Mouse (Mus musculus): ENCODE data around the gene H2afy2. TPM values are rescaled to one million over a fixed set of nuclear protein-coding genes. Genes with fewer than 3 reads are reported as not detected.

Gene H2afy2
- polyA plus RNA-seq, 1 experiment from 2014 or later: 23.9 TPM

DNA sequence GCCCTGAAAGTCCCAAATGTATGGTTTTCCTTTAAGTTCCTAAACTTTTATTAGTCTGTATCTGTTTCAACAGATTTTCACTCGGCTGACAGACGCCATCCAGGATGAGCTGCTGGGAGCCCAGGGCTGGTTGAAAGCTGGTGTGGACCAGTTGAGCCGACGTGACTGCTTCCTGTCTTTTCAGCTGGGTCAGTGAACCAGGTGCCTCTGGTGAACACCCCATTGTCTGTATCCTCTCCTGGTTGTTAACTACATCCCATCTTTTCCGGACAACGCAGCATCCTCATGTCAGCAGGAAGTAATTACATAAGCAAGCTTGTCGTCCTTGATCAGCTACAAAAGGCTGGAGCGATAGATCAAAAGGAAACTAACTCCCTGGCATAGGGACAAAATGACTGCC lies 9.1 kb upstream of the H2afy2 start:
- 48% methylated on average over 8 of the region's 8 CpGs for WGBS
- no peak overlapping the region for H3K4me2 ChIP-seq (replicated peaks; ENCODE audit: low read depth, low read length)
- no peaks in the 10 kb centered on the region for H3K36me3 ChIP-seq (ENCODE audit: insufficient read depth, low read length)
- no peaks in the 10 kb centered on the region for H3K27me3 ChIP-seq (replicated peaks; ENCODE audit: insufficient read depth, low read length)
- no peak overlapping the region for H3K4me3 ChIP-seq (ENCODE audit: low read depth, low read length)
- H3K27ac ChIP-seq (ENCODE audit: low read length): no peak overlapping the region
- no peak for ATAC-seq
- no peak overlapping the region for H3K9ac ChIP-seq (replicated peaks; ENCODE audit: low read depth)
- DNase-seq (ENCODE audit: low spot score): no peak
- no peaks in the 10 kb centered on the region for H3K9me3 ChIP-seq (ENCODE audit: low read length)
- TF ChIP-seq CTCF (IDR thresholded peaks at IDR 0.05) (no peak), EP300 (IDR thresholded peaks at IDR 0.05) (no peak)
- H3K4me1 ChIP-seq (ENCODE audit: insufficient read depth, low read depth, low read length): no peaks in the 10 kb centered on the region

DNA sequence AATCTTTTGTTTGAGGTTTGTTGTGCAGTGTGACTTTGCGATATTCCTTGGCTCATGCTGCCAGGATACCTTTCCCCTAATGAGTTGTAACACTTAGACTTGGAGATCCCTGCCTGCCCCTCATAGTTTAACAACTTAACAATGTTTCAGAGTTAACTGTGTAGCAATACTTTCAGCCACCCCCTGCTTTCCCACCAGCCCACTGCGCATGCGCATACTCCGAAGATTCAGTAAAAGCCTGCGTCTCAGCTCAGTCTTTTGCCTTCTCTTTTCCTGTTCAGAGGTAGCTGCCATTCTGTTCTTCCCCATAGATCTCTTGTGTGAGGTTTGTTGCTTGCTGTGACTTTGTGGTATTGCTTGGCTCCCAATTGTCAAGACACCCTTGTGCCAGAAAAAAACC lies 4.6 kb upstream of the H2afy2 start:
- Histone ChIP-seq H3K9ac (replicated peaks; ENCODE audit: low read depth) (no peak overlapping the region), H3K27ac (ENCODE audit: low read length) (no peak overlapping the region), H3K27me3 (replicated peaks; ENCODE audit: insufficient read depth, low read length) (no peaks in the 10 kb centered on the region), H3K4me2 (replicated peaks; ENCODE audit: low read depth, low read length) (no peak overlapping the region), H3K9me3 (ENCODE audit: low read length) (no peaks in the 10 kb centered on the region), H3K36me3 (ENCODE audit: insufficient read depth, low read length) (no peaks in the 10 kb centered on the region), H3K4me1 (ENCODE audit: insufficient read depth, low read depth, low read length) (no peaks in the 10 kb centered on the region), H3K4me3 (ENCODE audit: low read depth, low read length) (no peak overlapping the region)
- over 99% methylated on average over 5 of the region's 5 CpGs for WGBS
- ATAC-seq: no peak
- no peak for DNase-seq (ENCODE audit: low spot score)
- no peak for TF ChIP-seq EP300 (IDR thresholded peaks at IDR 0.05)
- no peak for TF ChIP-seq CTCF (IDR thresholded peaks at IDR 0.05)

DNA sequence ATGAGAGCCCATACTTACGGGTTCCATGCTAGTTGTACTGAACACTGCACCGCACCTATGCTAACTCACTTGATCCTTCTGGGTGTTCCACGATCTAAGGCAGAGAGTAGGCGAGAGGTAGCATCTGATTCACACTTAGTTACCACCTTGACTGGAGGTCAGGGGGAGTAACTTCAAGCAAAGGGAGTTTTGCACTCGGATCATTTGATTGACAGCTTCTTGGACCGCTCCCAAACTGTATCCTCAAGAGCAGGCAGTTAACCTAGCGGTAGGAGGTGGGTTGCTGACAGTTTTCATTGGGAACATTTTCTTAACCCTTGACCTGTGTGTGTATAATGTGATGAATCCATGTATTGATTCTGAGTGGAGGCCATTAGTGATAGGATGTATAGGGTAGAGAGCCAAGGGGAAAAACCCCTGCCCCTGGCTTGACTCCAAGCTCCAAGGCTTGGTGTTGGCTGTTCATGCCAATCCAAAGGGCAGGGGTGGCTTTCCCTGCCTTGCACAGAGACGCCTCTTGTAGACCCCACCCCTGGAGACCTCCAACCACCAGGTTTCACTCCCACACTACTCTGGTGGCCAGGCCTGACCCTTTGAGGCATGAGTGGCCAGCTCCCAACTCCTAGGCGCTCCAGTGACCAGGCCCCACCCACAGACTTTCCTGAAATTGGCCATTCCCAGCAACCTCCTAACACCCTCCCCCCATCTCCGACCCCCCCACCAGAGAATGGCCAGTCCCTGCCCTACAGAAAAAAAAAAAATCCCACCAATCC lies 3.8 kb upstream of the H2afy2 start:
- no peaks in the 10 kb centered on the region for H3K36me3 ChIP-seq (ENCODE audit: insufficient read depth, low read length)
- H3K27ac ChIP-seq (ENCODE audit: low read length): no peak overlapping the region
- H3K4me3 ChIP-seq (ENCODE audit: low read depth, low read length): no peak overlapping the region
- H3K27me3 ChIP-seq (replicated peaks; ENCODE audit: insufficient read depth, low read length): no peaks in the 10 kb centered on the region
- H3K9me3 ChIP-seq (ENCODE audit: low read length): no peaks in the 10 kb centered on the region
- 73% methylated on average over 10 of the region's 10 CpGs for WGBS
- ATAC-seq (no peak), DNase-seq (ENCODE audit: low spot score) (no peak)
- TF ChIP-seq CTCF (IDR thresholded peaks at IDR 0.05) (no peak), EP300 (IDR thresholded peaks at IDR 0.05) (no peak)
- no peak overlapping the region for H3K4me2 ChIP-seq (replicated peaks; ENCODE audit: low read depth, low read length)
- H3K9ac ChIP-seq (replicated peaks; ENCODE audit: low read depth): no peak overlapping the region
- H3K4me1 ChIP-seq (ENCODE audit: insufficient read depth, low read depth, low read length): no peaks in the 10 kb centered on the region

DNA sequence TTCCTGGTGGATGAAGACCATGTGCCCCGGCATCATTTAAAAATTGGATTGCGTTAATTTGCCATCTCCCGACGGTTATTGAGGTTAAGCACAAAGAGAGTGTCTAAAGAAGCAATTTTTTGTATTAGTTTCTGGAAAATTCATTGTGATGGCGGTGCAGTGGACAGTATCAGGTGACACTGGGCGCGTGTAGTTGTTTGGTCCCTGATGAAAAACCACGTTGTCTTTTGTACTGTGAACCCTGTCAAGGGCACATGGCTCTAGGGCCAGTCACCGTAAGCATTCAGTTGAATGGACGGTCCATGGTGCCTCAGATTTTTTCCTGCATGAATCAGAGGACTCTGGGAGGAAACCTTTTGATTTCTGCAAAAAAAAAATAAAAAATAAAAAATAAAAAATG lies 467 bp upstream of the H2afy2 start:
- DNase-seq (ENCODE audit: low spot score): no peak
- H3K4me1 ChIP-seq (ENCODE audit: insufficient read depth, low read depth, low read length): no peaks in the 10 kb centered on the region
- TF ChIP-seq CTCF (IDR thresholded peaks at IDR 0.05) (no peak), EP300 (IDR thresholded peaks at IDR 0.05) (no peak)
- H3K4me2 ChIP-seq (replicated peaks; ENCODE audit: low read depth, low read length): peak overlapping the region; percentile 94; the same call in 1 of the 2 replicates
- no peak overlapping the region for H3K4me3 ChIP-seq (ENCODE audit: low read depth, low read length)
- H3K27ac ChIP-seq (ENCODE audit: low read length): no peak overlapping the region
- H3K9ac ChIP-seq (replicated peaks; ENCODE audit: low read depth): no peak overlapping the region
- no peaks in the 10 kb centered on the region for H3K9me3 ChIP-seq (ENCODE audit: low read length)
- ATAC-seq: no peak
- no peaks in the 10 kb centered on the region for H3K36me3 ChIP-seq (ENCODE audit: insufficient read depth, low read length)
- WGBS: 37% methylated on average over 10 of the region's 10 CpGs
- no peaks in the 10 kb centered on the region for H3K27me3 ChIP-seq (replicated peaks; ENCODE audit: insufficient read depth, low read length)

DNA sequence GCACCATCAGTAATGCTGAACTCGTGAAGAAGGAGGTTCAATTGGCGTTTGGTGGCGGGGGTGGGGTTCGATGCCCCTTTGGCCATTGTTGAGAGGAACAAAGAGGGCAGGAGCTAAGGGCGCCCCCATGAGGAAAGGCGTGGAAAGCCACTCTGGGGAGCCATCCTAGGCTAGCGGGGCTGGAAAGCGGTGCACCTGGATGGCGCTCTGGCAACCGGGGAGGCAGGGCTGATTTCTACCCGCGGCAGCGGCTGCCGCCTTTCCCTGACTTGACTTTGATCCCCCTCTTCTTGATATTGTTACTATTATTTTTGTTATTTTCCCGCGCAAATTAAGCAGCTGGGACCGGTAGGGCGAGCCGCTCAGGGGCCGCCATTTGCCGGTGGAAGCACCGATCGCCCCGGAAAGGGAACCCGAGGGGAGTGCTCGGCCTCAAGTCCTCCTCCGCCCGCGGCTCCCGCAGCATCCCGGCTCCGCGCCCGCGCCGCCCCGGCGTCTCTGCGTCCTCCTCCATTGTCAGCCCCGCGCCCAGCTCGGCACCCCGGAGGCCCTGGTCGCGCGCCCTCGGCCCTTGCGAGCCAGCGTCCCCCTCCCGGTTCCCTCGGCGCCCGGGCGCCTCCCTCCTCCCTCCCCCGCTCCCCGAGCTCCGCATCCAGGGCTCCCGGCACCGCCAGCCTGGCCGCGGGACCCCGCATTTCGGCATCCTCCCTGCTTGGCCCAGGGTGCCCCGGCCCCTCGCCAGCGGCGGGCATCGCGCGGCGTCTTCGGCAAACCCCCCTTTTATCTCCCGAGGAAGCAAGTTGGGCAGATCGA lies 942 bp downstream of the H2afy2 start:
- no peak for TF ChIP-seq EP300 (IDR thresholded peaks at IDR 0.05)
- peak; percentile 75 for TF ChIP-seq CTCF (IDR thresholded peaks at IDR 0.05)
- no peaks in the 10 kb centered on the region for H3K36me3 ChIP-seq (ENCODE audit: insufficient read depth, low read length)
- H3K27me3 ChIP-seq (replicated peaks; ENCODE audit: insufficient read depth, low read length): no peaks in the 10 kb centered on the region
- DNase-seq (ENCODE audit: low spot score) (peak; percentile 51), ATAC-seq (peak; percentile 65)
- peak overlapping the region; percentile 94 for H3K4me2 ChIP-seq (replicated peaks; ENCODE audit: low read depth, low read length)
- 1% methylated on average over 50 of the region's 74 CpGs for WGBS
- no peaks in the 10 kb centered on the region for H3K9me3 ChIP-seq (ENCODE audit: low read length)
- H3K4me1 ChIP-seq (ENCODE audit: insufficient read depth, low read depth, low read length): no peaks in the 10 kb centered on the region
- H3K27ac ChIP-seq (ENCODE audit: low read length): peak overlapping the region; percentile 45; the same call in 1 of the 2 replicates
- H3K4me3 ChIP-seq (ENCODE audit: low read depth, low read length): peak overlapping the region; percentile 67
- H3K9ac ChIP-seq (replicated peaks; ENCODE audit: low read depth): peak overlapping the region; percentile 54

DNA sequence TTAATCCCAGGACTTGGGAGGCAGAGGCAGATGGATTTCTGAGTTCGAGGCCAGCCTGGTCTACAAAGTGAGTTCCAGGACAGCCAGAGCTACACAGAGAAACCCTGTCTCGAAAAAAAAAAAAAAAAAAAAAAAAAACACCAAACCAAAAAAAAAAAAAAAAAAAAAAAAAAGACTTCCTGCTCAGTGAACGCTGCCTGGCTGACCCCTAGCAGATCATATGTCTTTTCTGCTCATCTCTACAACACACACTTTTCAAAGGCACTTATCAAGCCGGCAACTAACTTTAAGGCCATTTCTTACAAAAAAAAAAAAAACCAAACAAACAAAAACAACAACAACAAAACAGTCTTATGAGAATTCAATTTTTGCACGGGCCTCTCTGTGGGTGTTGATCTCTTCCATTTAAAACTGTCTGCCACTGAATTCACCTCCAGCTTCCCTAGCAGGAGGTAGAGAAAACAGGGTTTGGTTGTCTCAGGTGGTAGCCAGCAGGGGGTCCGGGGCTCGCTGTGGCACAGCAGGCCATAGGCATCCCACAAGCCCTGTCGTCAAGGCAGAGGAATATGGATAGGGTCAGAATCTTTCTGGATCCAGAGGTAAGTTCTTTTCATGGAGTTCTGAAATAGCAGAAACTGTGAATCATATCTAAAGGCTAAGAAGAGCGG lies 2.4 kb downstream of the H2afy2 start:
- Histone ChIP-seq H3K4me1 (ENCODE audit: insufficient read depth, low read depth, low read length) (no peaks in the 10 kb centered on the region), H3K9ac (replicated peaks; ENCODE audit: low read depth) (no peak overlapping the region), H3K9me3 (ENCODE audit: low read length) (no peaks in the 10 kb centered on the region), H3K27ac (ENCODE audit: low read length) (no peak overlapping the region), H3K4me2 (replicated peaks; ENCODE audit: low read depth, low read length) (no peak overlapping the region), H3K4me3 (ENCODE audit: low read depth, low read length) (no peak overlapping the region), H3K36me3 (ENCODE audit: insufficient read depth, low read length) (no peaks in the 10 kb centered on the region), H3K27me3 (replicated peaks; ENCODE audit: insufficient read depth, low read length) (no peaks in the 10 kb centered on the region)
- DNase-seq (ENCODE audit: low spot score) (no peak), ATAC-seq (no peak)
- WGBS: 39% methylated on average over 8 of the region's 9 CpGs
- TF ChIP-seq CTCF (IDR thresholded peaks at IDR 0.05): no peak
- TF ChIP-seq EP300 (IDR thresholded peaks at IDR 0.05): no peak

All from lung, postnatal 0 days (tissue).